Mouse (Mus musculus) midbrain, postnatal 0 days (tissue): ENCODE measurements at regions not wholly inside any gene's neighbourhood (a gene's known extent, or its start where the extent isn't known, plus 50 kb on each side); places are given as distances from the start of the nearest gene placed in this dataset. TPM values are rescaled to one million over a fixed set of nuclear protein-coding genes. Genes with fewer than 3 reads are reported as not detected.

Experiments used
- ATAC-seq: fragments of 200-750 bp; cut with Nextera tagmentation; 2 replicates; pipeline ENCODE4 v1.8.0; 2017; ENCODE audit warnings: moderate number of reproducible peaks, mild to moderate bottlenecking, moderate TSS enrichment, moderate library complexity; ENCODE audit not compliant: low FRiP score
- DNase-seq: peaks from one replicate; pipeline ENCODE4 v3.0.0-alpha.2; 2015; ENCODE audit warnings: low spot score
- H3K27ac ChIP-seq: fragments of 300-500 bp; sonication (generic); 2 replicates; pipeline ENCODE4 v1.5.1; 2014; ENCODE audit warnings: low read depth, mild to moderate bottlenecking, low read length, mixed read lengths
- H3K27me3 ChIP-seq: fragments of 300-500 bp; sonication (generic); 2 replicates; pipeline ENCODE4 v1.6.1; 2014; ENCODE audit warnings: low read length, control low read depth, mixed read lengths; ENCODE audit not compliant: insufficient read depth
- H3K36me3 ChIP-seq: fragments of 300-500 bp; sonication (generic); 2 replicates; pipeline ENCODE4 v1.6.1; 2014; ENCODE audit warnings: low read length, control low read depth, mixed read lengths; ENCODE audit not compliant: insufficient read depth
- H3K4me1 ChIP-seq: fragments of 300-500 bp; sonication (generic); 2 replicates; pipeline ENCODE4 v1.6.1; 2014; ENCODE audit warnings: mild to moderate bottlenecking, control low read depth, antibody characterized with exemption, low read length, mixed read lengths; ENCODE audit not compliant: insufficient read depth
- H3K4me2 ChIP-seq: fragments of 300-500 bp; sonication (generic); 2 replicates; pipeline ENCODE4 v1.6.1; 2014; ENCODE audit warnings: low read depth, mild to moderate bottlenecking, low read length, mixed read lengths; ENCODE audit not compliant: poor library complexity, severe bottlenecking
- H3K4me3 ChIP-seq: fragments of 300-500 bp; sonication (generic); 2 replicates; pipeline ENCODE4 v1.5.1; 2014; ENCODE audit warnings: low read depth, mild to moderate bottlenecking, low read length, moderate library complexity
- H3K9ac ChIP-seq: fragments of 300-500 bp; sonication (generic); replicated peaks from 2 replicates; pipeline ENCODE4 v1.6.1; 2014; ENCODE audit warnings: mild to moderate bottlenecking, low read length, moderate library complexity, mixed read lengths; ENCODE audit not compliant: poor library complexity, severe bottlenecking
- H3K9me3 ChIP-seq: fragments of 300-500 bp; sonication (generic); 2 replicates; pipeline ENCODE4 v1.6.1; 2016; ENCODE audit warnings: low read length, control low read depth
- CTCF ChIP-seq: IDR thresholded peaks from 2 replicates; pipeline ENCODE4 v1.5.1; 2016; ENCODE audit warnings: antibody characterized with exemption, mild to moderate bottlenecking
- WGBS: fragments of 180-500 bp; shearing (Covaris S2); extraction: QIAGEN DNeasy Blood & Tissue Kit; methylation state at CpG from one replicate; pipeline ENCODE4 v1.1.7; 2014; 5-methylcytosine and 5-hydroxymethylcytosine counted together
- microRNA-seq: library from miRNA; unstranded; fragments of <30 nt; microRNA quantifications from one replicate; pipeline ENCODE4, GENCODE M21; 2016; ENCODE audit warnings: borderline number of aligned reads

GRCm38 (mm10) chr1:64190097-64190496, 68.0 kb upstream of the Klf7 start:
- no peak for TF ChIP-seq CTCF
- 14% methylated on average over 5 of the region's 5 CpGs for WGBS
- Histone ChIP-seq H3K27me3 (no peaks in the 10 kb centered on the region), H3K36me3 (no peaks in the 10 kb centered on the region), H3K4me1 (peaks cover 3% of the 10 kb centered on the region; the same call in 1 of the 2 replicates), H3K4me2 (no peak overlapping the region), H3K9me3 (no peaks in the 10 kb centered on the region), H3K4me3 (no peak overlapping the region), H3K27ac (peak overlapping the region; percentile 18; the same call in 1 of the 2 replicates), H3K9ac (no peak overlapping the region)
- ATAC-seq (0 out of 2 replicates have a peak, but pooled peaks have one; percentile 42), DNase-seq (peak; percentile 87)

GRCm38 (mm10) chr1:64189471-64189870, 67.4 kb upstream of the Klf7 start:
- WGBS: 40% methylated on average over 6 of the region's 6 CpGs

GRCm38 (mm10) chr1:64187796-64188513, 65.9 kb upstream of the Klf7 start:
- Histone ChIP-seq H3K4me3 (no peak overlapping the region), H3K27ac (peak overlapping the region; percentile 26), H3K9ac (no peak overlapping the region), H3K27me3 (no peaks in the 10 kb centered on the region), H3K9me3 (no peaks in the 10 kb centered on the region), H3K4me2 (no peak overlapping the region), H3K36me3 (no peaks in the 10 kb centered on the region), H3K4me1 (peaks cover 3% of the 10 kb centered on the region; the same call in 1 of the 2 replicates)
- ATAC-seq (peak; percentile 52; the same call in 1 of the 2 replicates), DNase-seq (no peak)
- no peak for TF ChIP-seq CTCF
- whole genome bisulfite sequencing: 34% methylated on average over 11 of the region's 11 CpGs

More at GRCm38 (mm10) chr1:64189471-64189870, 67.4 kb upstream of the Klf7 start:
- no peak overlapping the region for H3K9ac ChIP-seq
- no peak overlapping the region for H3K4me2 ChIP-seq
- no peak overlapping the region for H3K4me3 ChIP-seq
- no peak for TF ChIP-seq CTCF
- H3K4me1 ChIP-seq: peaks cover 3% of the 10 kb centered on the region; the same call in 1 of the 2 replicates
- H3K27me3 ChIP-seq: no peaks in the 10 kb centered on the region
- peak overlapping the region; percentile 51 for H3K27ac ChIP-seq
- peak; percentile 37 for DNase-seq
- no peaks in the 10 kb centered on the region for H3K36me3 ChIP-seq
- ATAC-seq: 0 out of 2 replicates have a peak, but pooled peaks have one; percentile 39
- H3K9me3 ChIP-seq: no peaks in the 10 kb centered on the region

- H3K27ac ChIP-seq: no peak overlapping the region
- ATAC-seq (no peak), DNase-seq (peak; percentile 66)
- TF ChIP-seq CTCF: no peak
- WGBS: 15% methylated on average over 4 of the region's 4 CpGs
- 0 out of 2 replicates have a peak, but pooled peaks cover 8% of the 10 kb centered on the region for H3K4me1 ChIP-seq
- H3K4me3 ChIP-seq: no peak overlapping the region
- H3K36me3 ChIP-seq: no peaks in the 10 kb centered on the region
- H3K9ac ChIP-seq: no peak overlapping the region
- H3K4me2 ChIP-seq: no peak overlapping the region
- no peaks in the 10 kb centered on the region for H3K27me3 ChIP-seq
- H3K9me3 ChIP-seq: no peaks in the 10 kb centered on the region
Observed at GRCm38 (mm10) chr1:64173708-64174107, 51.6 kb upstream of the Klf7 start.

GRCm38 (mm10) chr1:64172122-64172521, 50.0 kb upstream of the Klf7 start:
- Histone ChIP-seq H3K27ac (no peak overlapping the region), H3K4me2 (no peak overlapping the region), H3K9me3 (no peaks in the 10 kb centered on the region), H3K36me3 (no peaks in the 10 kb centered on the region), H3K4me1 (0 out of 2 replicates have a peak, but pooled peaks cover 8% of the 10 kb centered on the region), H3K9ac (no peak overlapping the region), H3K27me3 (no peaks in the 10 kb centered on the region), H3K4me3 (no peak overlapping the region)
- no peak for ATAC-seq
- DNase-seq: no peak
- TF ChIP-seq CTCF: no peak
- WGBS: 36% methylated on average over 2 of the region's 2 CpGs

Small RNAs in the stretch of these regions (microRNA-seq; reads per million reads assigned to microRNA genes)
- not detected for gene Gm25748
